ENCODE assay signal across 14 mouse cellular contexts in the genomic region with DNA sequence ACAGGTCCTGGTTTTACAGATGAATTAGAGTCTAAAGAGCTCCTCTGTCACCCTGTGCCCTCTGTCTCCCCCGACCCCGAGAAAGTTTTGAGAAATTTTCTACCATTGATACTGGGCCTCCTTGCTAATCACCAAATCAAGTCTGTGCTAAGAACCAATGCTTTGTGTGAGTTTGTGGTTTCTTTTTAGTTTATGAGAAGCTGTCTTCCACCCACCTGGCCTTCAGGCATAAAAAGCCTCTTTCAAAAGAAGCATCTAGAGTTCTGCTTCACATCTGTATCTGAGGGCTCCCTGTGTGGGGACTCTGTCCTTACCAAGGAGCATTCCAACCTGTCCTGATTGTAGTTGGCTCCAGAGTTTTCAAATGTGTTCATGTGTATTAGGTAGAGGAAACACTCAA. TPM values are rescaled to one million over a fixed set of nuclear protein-coding genes. Genes with fewer than 3 reads are reported as not detected.
A peak's percentile ranks its signal among the peaks of the same experiment; 100 is the strongest.
DNase-seq lines count a peak whose midpoint lies in the region; ATAC-seq and TF ChIP-seq lines count a peak whose summit lies in the region.
"Had no signal": no experiment of that assay in that cellular context is flagged by ENCODE, and none has a peak within 500 bp of the region (broad histone marks: within the 10 kb centered on the region; RNA-seq: fewer than 3 reads in every experiment).

No protein-coding gene starts in this region.

- H3K4me3 ChIP-seq in heart, embryonic 14.5 days (ENCODE audit: control insufficient read depth in 1 of 2, insufficient read depth in 1 of 2, low read depth in 1 of 2, low read length in 2 of 2) = peak overlapping the region in 1 of 2 experiments; percentile 13; a peak in 2 of 4 replicates
- 0 out of 2 replicates have a peak overlapping the region, but pooled peaks have one; percentile 9 for H3K4me3 ChIP-seq in kidney, postnatal 0 days (replicated peaks; ENCODE audit: low read depth, low read length)
- H3K4me3 ChIP-seq in brown adipose tissue, adult 24 weeks (ENCODE audit: insufficient read depth, low read depth, low read length) = peak overlapping the region; percentile 68
- H3K4me3 ChIP-seq: forebrain, embryonic 15.5 days; liver, embryonic 13.5 days; neural tube, embryonic 15.5 days had no signal

- H3K9ac ChIP-seq in heart, embryonic 14.5 days (ENCODE audit: low read length) = peak overlapping the region; percentile 41; the same call in 1 of the 2 replicates
- 0 out of 2 replicates have a peak overlapping the region, but pooled peaks have one; percentile 14 for H3K9ac ChIP-seq in kidney, postnatal 0 days (ENCODE audit: low read depth, low read length)
- H3K9ac ChIP-seq: forebrain, embryonic 15.5 days; liver, embryonic 13.5 days; neural tube, embryonic 15.5 days had no signal

- no peaks in the 10 kb centered on the region for H3K36me3 ChIP-seq in heart, embryonic 14.5 days (ENCODE audit: control insufficient read depth, insufficient read depth, low read length)
- H3K36me3 ChIP-seq in kidney, postnatal 0 days (ENCODE audit: insufficient read depth, low read length) = no peaks in the 10 kb centered on the region
- H3K36me3 ChIP-seq: forebrain, embryonic 15.5 days; liver, embryonic 13.5 days; neural tube, embryonic 15.5 days had no signal

- peak overlapping the region; percentile 40 to 73 for H3K27ac ChIP-seq in heart, embryonic 14.5 days (replicated peaks in 1 of 2; ENCODE audit: control insufficient read depth in 1 of 2, insufficient read depth in 1 of 2, low read depth in 2 of 2, low read length in 2 of 2)
- peak overlapping the region; percentile 56 for H3K27ac ChIP-seq in kidney, postnatal 0 days
- H3K27ac ChIP-seq in brown adipose tissue, adult 24 weeks (replicated peaks; ENCODE audit: low read depth, low read length) = peak overlapping the region; percentile 93
- H3K27ac ChIP-seq: forebrain, embryonic 15.5 days; liver, embryonic 13.5 days; neural tube, embryonic 15.5 days had no signal

- TF ChIP-seq CTCF in kidney, postnatal 0 days (IDR thresholded peaks at IDR 0.05; ENCODE audit: low read depth) = no peak

- no peak for ATAC-seq in heart, embryonic 14.5 days (ENCODE audit: insufficient number of reproducible peaks, insufficient read depth, low FRiP score, low read depth)
- ATAC-seq in kidney, postnatal 0 days (replicated peaks; ENCODE audit: low FRiP score, low read depth) = no peak
- ATAC-seq: forebrain, embryonic 15.5 days had no signal

- 69% methylated on average over 2 of the region's 2 CpGs for WGBS in heart, embryonic 14.5 days
- 79% methylated on average over 2 of the region's 2 CpGs for WGBS in kidney, postnatal 0 days

- no peaks in the 10 kb centered on the region for H3K9me3 ChIP-seq in heart, embryonic 14.5 days (ENCODE audit: control insufficient read depth, low read length)
- no peaks in the 10 kb centered on the region for H3K9me3 ChIP-seq in kidney, postnatal 0 days (replicated peaks; ENCODE audit: low read length)
- H3K9me3 ChIP-seq: forebrain, embryonic 15.5 days; liver, embryonic 13.5 days; neural tube, embryonic 15.5 days had no signal

- DNase-seq in heart, adult 9 months (ENCODE audit: low spot score in 2 of 2) = no peak
- no peak for DNase-seq in kidney, postnatal 0 days (ENCODE audit: low spot score)
- DNase-seq in kidney, postnatal 10 days = no peak
- peak; percentile 53 for DNase-seq in CD4-positive helper T cell, adult 2 months (ENCODE audit: low read depth, low spot score)
- DNase-seq in ovary, postnatal 14 days (ENCODE audit: low spot score) = no peak
- DNase-seq in cerebellum, adult 11-12 months = no peak
- DNase-seq: cerebellum, adult 2 months; embryo, embryonic 11 days; kidney, postnatal 14 days; liver, embryonic 13.5 days had no signal

- H3K4me1 ChIP-seq in heart, embryonic 14.5 days (ENCODE audit: control insufficient read depth in 2 of 2, insufficient read depth in 2 of 2, low read length in 2 of 2) = peaks cover 0 to 2% of the 10 kb centered on the region in 2 experiments; a peak in 1 of 4 replicates
- H3K4me1 ChIP-seq in kidney, postnatal 0 days (replicated peaks; ENCODE audit: insufficient read depth, low read length) = no peaks in the 10 kb centered on the region
- peaks cover 25% of the 10 kb centered on the region; the same call in 1 of the 2 replicates for H3K4me1 ChIP-seq in brown adipose tissue, adult 24 weeks (ENCODE audit: control insufficient read depth, insufficient read depth, insufficient read length, low read length)
- H3K4me1 ChIP-seq: forebrain, embryonic 15.5 days; liver, embryonic 13.5 days; neural tube, embryonic 15.5 days had no signal

- peak overlapping the region; percentile 15 for H3K4me2 ChIP-seq in heart, embryonic 14.5 days (ENCODE audit: low read length)
- peak overlapping the region; percentile 35 for H3K4me2 ChIP-seq in kidney, postnatal 0 days (ENCODE audit: low read length)
- H3K4me2 ChIP-seq: forebrain, embryonic 15.5 days; liver, embryonic 13.5 days; neural tube, embryonic 15.5 days had no signal

- no peaks in the 10 kb centered on the region for H3K27me3 ChIP-seq in heart, embryonic 14.5 days (ENCODE audit: control insufficient read depth, insufficient read depth, low read length)
- no peaks in the 10 kb centered on the region for H3K27me3 ChIP-seq in kidney, postnatal 0 days (ENCODE audit: insufficient read depth, low read length)
- H3K27me3 ChIP-seq: forebrain, embryonic 15.5 days; liver, embryonic 13.5 days; neural tube, embryonic 15.5 days had no signal

RNA-seq across cellular contexts. Expression of a gene that starts 0.9 kb away (rescaled TPM):
- polyA plus RNA-seq in heart, embryonic 14.5 days (2014; fragmentation: Nextera tagmentation; extraction: Ambion mirVana) = 20.7 and 25.2 TPM in 2 replicates
- polyA plus RNA-seq in kidney, postnatal 0 days (2015; fragmentation: Nextera tagmentation; extraction: Ambion mirVana) = 71.3 and 75.4 TPM in 2 replicates
- 13.3 and 27.1 TPM in 2 replicates for polyA plus RNA-seq in brown adipose tissue, adult 24 weeks (2012; ENCODE audit: insufficient read depth, insufficient read length, missing spikeins)

RNA-seq across cellular contexts. Expression of a gene that starts 9.3 kb away (rescaled TPM):
- polyA plus RNA-seq in heart, embryonic 14.5 days (2014; fragmentation: Nextera tagmentation; extraction: Ambion mirVana) = 5.8 and 6.3 TPM in 2 replicates
- polyA plus RNA-seq in kidney, postnatal 0 days (2015; fragmentation: Nextera tagmentation; extraction: Ambion mirVana) = 13.7 and 15.2 TPM in 2 replicates
- 2.5 and 5.9 TPM in 2 replicates for polyA plus RNA-seq in brown adipose tissue, adult 24 weeks (2012; ENCODE audit: insufficient read depth, insufficient read length, missing spikeins)

RNA-seq across cellular contexts. Expression of a gene that starts 22.8 kb away (rescaled TPM):
- 37.6 and 40.2 TPM in 2 replicates for polyA plus RNA-seq in heart, embryonic 14.5 days (2014; fragmentation: Nextera tagmentation; extraction: Ambion mirVana)
- 60.1 and 60.6 TPM in 2 replicates for polyA plus RNA-seq in kidney, postnatal 0 days (2015; fragmentation: Nextera tagmentation; extraction: Ambion mirVana)
- polyA plus RNA-seq in brown adipose tissue, adult 24 weeks (2012; ENCODE audit: insufficient read depth, insufficient read length, missing spikeins) = 27.2 and 40.0 TPM in 2 replicates

RNA-seq across cellular contexts. Expression of a gene that starts 33.2 kb away (rescaled TPM):
- 3.3 and 5.1 TPM in 2 replicates for polyA plus RNA-seq in heart, embryonic 14.5 days (2014; fragmentation: Nextera tagmentation; extraction: Ambion mirVana)
- polyA plus RNA-seq in kidney, postnatal 0 days (2015; fragmentation: Nextera tagmentation; extraction: Ambion mirVana) = 2.7 and 3.2 TPM in 2 replicates
- not detected in 2 replicates for polyA plus RNA-seq in brown adipose tissue, adult 24 weeks (2012; ENCODE audit: insufficient read depth, insufficient read length, missing spikeins)
- polyA plus RNA-seq: forebrain, embryonic 15.5 days; neural tube, embryonic 15.5 days had no signal

RNA-seq across cellular contexts. Expression of a gene that starts 33.2 kb away (rescaled TPM):
- polyA plus RNA-seq in heart, embryonic 14.5 days (2014; fragmentation: Nextera tagmentation; extraction: Ambion mirVana) = not detected in 2 replicates
- 0.10 and 0.14 TPM in 2 replicates for polyA plus RNA-seq in kidney, postnatal 0 days (2015; fragmentation: Nextera tagmentation; extraction: Ambion mirVana)
- polyA plus RNA-seq in brown adipose tissue, adult 24 weeks (2012; ENCODE audit: insufficient read depth, insufficient read length, missing spikeins) = not detected in 2 replicates
- polyA plus RNA-seq: cerebellum, adult 2 months; forebrain, embryonic 15.5 days; neural tube, embryonic 15.5 days had no signal
